Mouse (Mus musculus): ENCODE measurements around the gene Spryd4. TPM values are rescaled to one million over a fixed set of nuclear protein-coding genes. Genes with fewer than 3 reads are reported as not detected.
"Not testable (repeated sequence)": the region's sequence is repeated elsewhere in the genome, so short reads cannot be mapped to it uniquely, and the experiment has no call there.

The Spryd4 gene
- total and polyA plus RNA-seq, 3 experiments = 17.2 to 19.6 TPM; not detected in 1

DNA sequence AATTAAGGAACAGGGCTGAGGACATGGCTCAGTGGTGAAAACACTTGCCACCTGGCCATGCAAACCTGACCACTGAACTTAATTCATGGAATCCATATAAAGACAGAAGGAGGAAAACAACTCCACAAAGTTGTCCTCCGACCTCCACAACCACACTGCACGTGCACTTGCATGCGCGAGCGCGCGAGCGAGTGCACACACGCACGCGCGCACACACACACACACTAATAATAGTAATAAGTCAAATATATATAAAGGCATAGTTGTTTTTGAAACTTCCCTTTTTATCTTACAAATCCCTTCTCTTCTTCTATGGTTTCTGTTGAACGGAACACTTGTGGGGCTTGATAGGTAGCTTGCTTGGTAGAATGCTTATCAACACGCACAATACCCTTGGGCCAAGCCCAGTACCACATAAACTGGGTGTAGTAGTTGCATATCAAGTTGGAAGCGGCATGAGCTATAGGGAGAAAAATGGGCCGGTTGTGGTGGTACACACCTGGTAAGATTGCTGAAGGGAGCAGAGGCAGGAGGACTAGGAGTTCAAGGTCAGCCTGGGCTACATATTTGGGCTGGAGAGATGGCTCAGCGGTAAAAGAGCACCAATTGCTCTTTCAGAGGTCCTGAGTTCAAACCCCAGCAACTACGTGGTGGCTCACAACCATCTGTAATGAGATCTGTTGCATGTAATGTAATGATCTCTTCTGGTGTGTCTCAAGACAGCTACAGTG lies 6.9 kb upstream of the Spryd4 start (continued):
- TF ChIP-seq UBTF (IDR thresholded peaks at IDR 0.05; ENCODE audit: borderline replicate concordance, insufficient read depth, low read depth, low read length) (peak; percentile 83; the same call in 1 of the 2 replicates), ZKSCAN1 (IDR thresholded peaks at IDR 0.05; ENCODE audit: low read depth, low read length) (no peak), USF2 (IDR thresholded peaks at IDR 0.05; ENCODE audit: borderline replicate concordance in 1 of 2, insufficient read depth in 1 of 2, low read depth in 1 of 2, low read length in 2 of 2) (no peak), KAT2A (conservative IDR thresholded peaks at IDR 0.05; ENCODE audit: low read depth, low read length) (no peak), MYC (IDR thresholded peaks at IDR 0.05; ENCODE audit: low read depth, low read length) (peak; percentile 81)

DNA sequence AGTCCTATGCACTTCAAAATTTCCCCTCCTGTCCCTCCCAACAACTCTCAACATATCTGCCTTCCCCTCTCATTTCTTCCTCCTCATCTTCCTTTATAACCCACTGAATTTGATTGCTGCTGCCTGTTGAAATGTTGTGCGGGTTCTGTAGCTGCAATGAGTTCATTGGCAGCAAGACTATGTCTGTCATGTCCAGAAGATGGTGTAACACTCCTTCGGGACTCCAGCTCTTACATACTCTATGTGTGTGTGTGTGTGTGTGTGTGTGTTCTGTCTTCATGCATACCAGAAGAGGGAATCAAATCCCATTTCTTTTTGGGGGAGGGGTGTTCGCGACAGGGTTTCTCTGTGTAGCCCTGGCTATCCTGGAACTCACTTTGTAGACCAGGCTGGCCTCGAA lies 3.4 kb upstream of the Spryd4 start:
- H3K79me2 ChIP-seq (ENCODE audit: control insufficient read depth, insufficient read depth, low read length, poor library complexity) = peaks cover 11% of the 10 kb centered on the region
- no peak overlapping the region for H3K27ac ChIP-seq (ENCODE audit: control insufficient read depth, low read depth, low read length)
- H3K9ac ChIP-seq (ENCODE audit: control insufficient read depth, low read depth, low read length, poor library complexity, severe bottlenecking) = no peak overlapping the region
- no peak for DNase-seq (ENCODE audit: low read depth, low spot score)
- H3K9me3 ChIP-seq (replicated peaks; ENCODE audit: insufficient read depth, low read length) = no peaks in the 10 kb centered on the region
- no peaks in the 10 kb centered on the region for H3K27me3 ChIP-seq (ENCODE audit: control insufficient read depth in 1 of 2, insufficient read depth in 2 of 2, low read length in 2 of 2)
- peaks cover 0 to 22% of the 10 kb centered on the region in 2 experiments; a peak in 2 of 4 replicates for H3K36me3 ChIP-seq (ENCODE audit: control insufficient read depth in 1 of 2, insufficient read depth in 2 of 2, low read length in 2 of 2)
- TF ChIP-seq SIN3A (IDR thresholded peaks at IDR 0.05; ENCODE audit: low read length) = no peak
- no peak for TF ChIP-seq SMC3 (IDR thresholded peaks at IDR 0.05; ENCODE audit: low read depth, low read length)
- TF ChIP-seq POLR2A (IDR thresholded peaks at IDR 0.05; ENCODE audit: control insufficient read depth in 1 of 2, insufficient read depth in 1 of 2, low read depth in 1 of 2, low read length in 2 of 2, poor library complexity in 1 of 2) = no peak
- no peak for TF ChIP-seq UBTF (IDR thresholded peaks at IDR 0.05; ENCODE audit: borderline replicate concordance, insufficient read depth, low read depth, low read length)
- TF ChIP-seq ELF1 (IDR thresholded peaks at IDR 0.05; ENCODE audit: low read depth, low read length) = no peak
- TF ChIP-seq USF2 (IDR thresholded peaks at IDR 0.05; ENCODE audit: borderline replicate concordance in 1 of 2, insufficient read depth in 1 of 2, low read depth in 1 of 2, low read length in 2 of 2) = no peak
- no peak for TF ChIP-seq KAT2A (conservative IDR thresholded peaks at IDR 0.05; ENCODE audit: low read depth, low read length)
- no peak for TF ChIP-seq POLR2AphosphoS5 (IDR thresholded peaks at IDR 0.05; ENCODE audit: borderline replicate concordance, low read depth, low read length)
- TF ChIP-seq EP300 (IDR thresholded peaks at IDR 0.05; ENCODE audit: low read depth in 1 of 2, low read length in 2 of 2) = no peak
- no peak for TF ChIP-seq MAZ (IDR thresholded peaks at IDR 0.05; ENCODE audit: low read depth, low read length)
- TF ChIP-seq ZC3H11A (IDR thresholded peaks at IDR 0.05; ENCODE audit: low read depth, low read length) = no peak
- no peak for TF ChIP-seq MYB (IDR thresholded peaks at IDR 0.05; ENCODE audit: low read depth, low read length)
- peaks cover 6 to 32% of the 10 kb centered on the region in 2 experiments for H3K4me1 ChIP-seq (ENCODE audit: control insufficient read depth in 1 of 2, insufficient read depth in 2 of 2, low read length in 2 of 2)
- no peak overlapping the region for H3K4me3 ChIP-seq (ENCODE audit: control insufficient read depth in 1 of 2, insufficient read depth in 1 of 2, low read depth in 2 of 2, low read length in 2 of 2)

DNA sequence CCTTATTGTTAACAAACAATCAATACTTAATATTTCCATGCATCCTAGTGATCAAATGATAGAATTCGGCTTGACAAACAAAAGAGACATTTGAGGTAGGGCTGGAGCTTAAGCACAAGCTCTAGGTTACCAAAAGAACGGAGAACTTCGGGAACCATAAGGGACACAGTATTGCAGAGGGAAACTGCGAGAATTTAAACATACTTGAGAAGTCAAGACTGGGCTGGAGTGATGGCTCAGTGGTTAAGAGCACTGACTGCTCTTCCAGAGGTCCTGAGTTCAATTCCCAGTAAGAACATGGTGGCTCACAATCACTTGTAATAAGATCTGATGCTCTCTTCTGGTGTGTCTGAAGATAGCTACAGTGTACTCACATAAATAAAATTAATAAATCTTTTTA lies 2.5 kb upstream of the Spryd4 start:
- not testable (repeated sequence) for H3K9me3 ChIP-seq (replicated peaks; ENCODE audit: insufficient read depth, low read length); H3K27me3 ChIP-seq (ENCODE audit: control insufficient read depth in 1 of 2, insufficient read depth in 2 of 2, low read length in 2 of 2); H3K27ac ChIP-seq (ENCODE audit: control insufficient read depth, low read depth, low read length); H3K4me3 ChIP-seq (ENCODE audit: control insufficient read depth in 1 of 2, insufficient read depth in 1 of 2, low read depth in 2 of 2, low read length in 2 of 2); H3K9ac ChIP-seq (ENCODE audit: control insufficient read depth, low read depth, low read length, poor library complexity, severe bottlenecking); DNase-seq (ENCODE audit: low read depth, low spot score)
- peaks cover 0 to 22% of the 10 kb centered on the region in 2 experiments; a peak in 2 of 4 replicates for H3K36me3 ChIP-seq (ENCODE audit: control insufficient read depth in 1 of 2, insufficient read depth in 2 of 2, low read length in 2 of 2)
- TF ChIP-seq TBP (IDR thresholded peaks at IDR 0.05; ENCODE audit: low read depth, low read length) = peak; percentile 98
- H3K79me2 ChIP-seq (ENCODE audit: control insufficient read depth, insufficient read depth, low read length, poor library complexity) = peaks cover 11% of the 10 kb centered on the region
- H3K4me1 ChIP-seq (ENCODE audit: control insufficient read depth in 1 of 2, insufficient read depth in 2 of 2, low read length in 2 of 2) = peaks cover 3 to 31% of the 10 kb centered on the region in 2 experiments; a peak in 3 of 4 replicates
